Mouse (Mus musculus): ENCODE data around the gene Gm9964. TPM values are rescaled to one million over a fixed set of nuclear protein-coding genes. Genes with fewer than 3 reads are reported as not detected.

The Gm9964 gene
- polyA plus RNA-seq, 1 experiment: not detected

DNA sequence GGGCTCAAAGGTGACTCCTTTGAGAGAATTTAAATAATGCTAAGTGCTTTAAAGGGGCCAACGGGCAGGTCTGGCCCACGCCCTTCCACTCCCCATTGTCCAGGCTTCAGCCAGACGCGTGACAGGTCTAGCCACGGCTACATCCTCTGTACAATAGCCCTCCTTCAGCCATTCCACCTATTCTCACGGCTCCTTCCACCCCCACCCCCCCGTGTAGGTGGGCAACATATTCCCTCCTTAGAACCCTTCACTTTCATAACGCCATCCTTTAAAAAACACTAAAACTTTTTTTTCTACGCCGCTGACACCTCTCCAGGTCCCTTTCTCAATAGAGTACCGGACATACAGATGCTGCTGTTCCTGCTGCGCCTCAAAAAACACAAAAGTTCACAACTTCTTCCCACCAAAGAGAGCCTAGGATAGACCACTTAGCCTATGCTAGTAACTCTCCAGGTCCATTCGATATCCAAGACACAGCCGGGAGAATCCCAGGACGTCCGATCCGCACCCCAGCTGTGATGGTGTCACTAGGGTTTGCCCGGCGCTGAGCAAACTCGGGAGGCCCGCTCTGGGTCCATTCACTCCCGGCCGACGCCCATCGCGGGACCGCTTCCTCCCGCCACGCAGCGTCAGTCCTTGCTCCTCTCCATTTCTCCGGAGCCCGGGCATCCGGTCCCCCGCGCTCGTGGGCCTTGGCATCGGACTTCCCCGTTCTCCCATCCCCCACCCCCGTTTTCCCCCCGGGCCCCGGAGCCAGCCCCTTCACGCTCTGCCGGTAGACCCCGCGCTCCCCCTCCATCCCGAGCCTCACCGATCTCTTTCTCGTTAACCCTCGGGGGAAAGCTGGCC lies 42.9 kb downstream of the Gm9964 start:
- peaks cover 1% of the 10 kb centered on the region for H3K4me1 ChIP-seq (ENCODE audit: control insufficient read depth, insufficient read depth, low read length)
- peak overlapping the region; percentile 94 for H3K9ac ChIP-seq (ENCODE audit: low read depth, poor library complexity, severe bottlenecking)
- TF ChIP-seq EP300 (IDR thresholded peaks at IDR 0.05; ENCODE audit: insufficient read depth, low read depth, low read length): peak; percentile 74; the same call in 1 of the 2 replicates
- TF ChIP-seq POLR2A (IDR thresholded peaks at IDR 0.05; ENCODE audit: insufficient read depth, low read length): no peak
- TF ChIP-seq CTCF (IDR thresholded peaks at IDR 0.05; ENCODE audit: low read depth, low read length): no peak
- peak overlapping the region; percentile 23; the same call in 1 of the 2 replicates for H3K27ac ChIP-seq (ENCODE audit: insufficient read depth, low read length)
- peaks cover 30% of the 10 kb centered on the region for H3K36me3 ChIP-seq (ENCODE audit: control insufficient read depth, insufficient read depth, low read length, poor library complexity, severe bottlenecking)
- no peaks in the 10 kb centered on the region for H3K9me3 ChIP-seq (replicated peaks; ENCODE audit: control insufficient read depth, insufficient read depth, low read length, poor library complexity, severe bottlenecking)
- H3K4me3 ChIP-seq (ENCODE audit: low read depth, low read length): peak overlapping the region; percentile 92
- no peaks in the 10 kb centered on the region for H3K27me3 ChIP-seq (ENCODE audit: control insufficient read depth, insufficient read depth, low read length, poor library complexity, severe bottlenecking)

DNA sequence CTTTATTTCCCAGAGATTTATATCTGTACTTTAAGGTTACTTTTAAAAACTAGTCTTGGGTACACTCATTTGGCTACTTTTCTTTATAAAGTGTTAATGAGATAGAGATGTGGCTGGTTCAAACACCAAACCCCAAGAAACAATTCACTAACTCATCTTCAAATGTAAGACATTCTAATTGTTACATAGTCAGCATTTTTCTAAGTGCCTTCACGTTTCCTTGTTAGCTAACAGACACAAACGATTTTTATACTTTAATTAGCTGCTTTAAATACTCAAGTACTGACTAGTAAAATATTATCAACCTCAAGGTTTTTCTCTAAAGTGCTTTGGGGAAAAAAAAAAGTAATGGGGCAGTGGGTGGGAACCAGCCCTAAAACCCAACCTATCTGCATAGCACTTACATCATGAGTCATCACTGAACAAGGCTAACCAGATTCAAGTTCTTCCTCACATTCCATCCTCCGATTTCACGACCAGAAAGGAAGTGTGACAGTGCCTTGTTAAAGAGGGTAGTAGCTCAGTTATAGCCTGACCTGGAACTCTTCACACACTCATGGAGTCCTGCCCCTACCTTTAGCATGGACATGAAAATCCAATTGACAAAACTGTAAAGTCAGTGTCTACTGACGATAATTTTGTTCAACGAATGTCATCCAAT lies 43.7 kb downstream of the Gm9964 start:
- H3K4me3 ChIP-seq (ENCODE audit: low read depth, low read length): peak overlapping the region; percentile 92
- no peaks in the 10 kb centered on the region for H3K9me3 ChIP-seq (replicated peaks; ENCODE audit: control insufficient read depth, insufficient read depth, low read length, poor library complexity, severe bottlenecking)
- H3K4me1 ChIP-seq (ENCODE audit: control insufficient read depth, insufficient read depth, low read length): peaks cover 1% of the 10 kb centered on the region
- no peak for TF ChIP-seq CTCF (IDR thresholded peaks at IDR 0.05; ENCODE audit: low read depth, low read length)
- no peak for TF ChIP-seq POLR2A (IDR thresholded peaks at IDR 0.05; ENCODE audit: insufficient read depth, low read length)
- H3K36me3 ChIP-seq (ENCODE audit: control insufficient read depth, insufficient read depth, low read length, poor library complexity, severe bottlenecking): peaks cover 36% of the 10 kb centered on the region
- peak overlapping the region; percentile 64; the same call in 1 of the 2 replicates for H3K27ac ChIP-seq (ENCODE audit: insufficient read depth, low read length)
- H3K27me3 ChIP-seq (ENCODE audit: control insufficient read depth, insufficient read depth, low read length, poor library complexity, severe bottlenecking): no peaks in the 10 kb centered on the region
- peak overlapping the region; percentile 94; the same call in 1 of the 2 replicates for H3K9ac ChIP-seq (ENCODE audit: low read depth, poor library complexity, severe bottlenecking)

Other genes with a start within 250 kb of the Gm9964 start
- 7.7 and 10.1 TPM in 2 replicates for gene Ksr1, start 150.5 kb downstream of the Gm9964 start, polyA plus RNA-seq (2011; ENCODE audit: insufficient read depth, insufficient read length, low read depth, missing spikeins)
- gene Wsb1, start 42.2 kb downstream of the Gm9964 start, polyA plus RNA-seq (2011; ENCODE audit: insufficient read depth, insufficient read length, low read depth, missing spikeins): 188 and 195 TPM in 2 replicates
- 36.1 and 39.6 TPM in 2 replicates for gene Nf1, start 42.8 kb upstream of the Gm9964 start, polyA plus RNA-seq (2011; ENCODE audit: insufficient read depth, insufficient read length, low read depth, missing spikeins)
- not detected in 2 replicates for gene Omg, start 207.2 kb upstream of the Gm9964 start, polyA plus RNA-seq (2011; ENCODE audit: insufficient read depth, insufficient read length, low read depth, missing spikeins)
- gene Evi2b, start 226.9 kb upstream of the Gm9964 start, polyA plus RNA-seq (2011; ENCODE audit: insufficient read depth, insufficient read length, low read depth, missing spikeins): not detected in 2 replicates
- not detected in 2 replicates for gene Evi2, start 233.7 kb upstream of the Gm9964 start, polyA plus RNA-seq (2011; ENCODE audit: insufficient read depth, insufficient read length, low read depth, missing spikeins)
- gene Evi2a, start 233.7 kb upstream of the Gm9964 start, polyA plus RNA-seq (2011; ENCODE audit: insufficient read depth, insufficient read length, low read depth, missing spikeins): not detected in 2 replicates

All from ES-Bruce4 (cell line).